Mouse (Mus musculus) frontal cortex, postnatal 36 days (tissue): ENCODE results near the gene Tmem52.
"Not testable (repeated sequence)": the region's sequence is repeated elsewhere in the genome, so short reads cannot be mapped to it uniquely, and the experiment has no call there.

Experiments
- DNase-seq, 2 experiments: peaks; one replicate each; pipeline ENCODE4 v3.0.0; 2022; ENCODE audit warnings: low spot score in 2 of 2

Tmem52 gene

GRCm38 (mm10) chr4:155472716-155473290, 3.9 kb downstream of the Tmem52 start:
- DNase-seq: no peak

- DNase-seq: no peak
These were observed 4.4 kb downstream of the Tmem52 start for GRCm38 (mm10) chr4:155473319-155473718.

GRCm38 (mm10) chr4:155473796-155474195, 4.9 kb downstream of the Tmem52 start:
- DNase-seq: not testable (repeated sequence)

- DNase-seq: peak; percentile 78 to 82
These were observed 12.6 kb downstream of the Tmem52 start for GRCm38 (mm10) chr4:155481381-155482124.

- no peak for DNase-seq
These were observed 13.2 kb downstream of the Tmem52 start for GRCm38 (mm10) chr4:155482125-155482480.

- no peak for DNase-seq
These were observed 14.0 kb downstream of the Tmem52 start for GRCm38 (mm10) chr4:155482733-155483540.

GRCm38 (mm10) chr4:155485521-155485920, 16.6 kb downstream of the Tmem52 start:
- DNase-seq: no peak

GRCm38 (mm10) chr4:155487746-155488145, 18.8 kb downstream of the Tmem52 start:
- DNase-seq: no peak

GRCm38 (mm10) chr4:155488232-155489025, 19.5 kb downstream of the Tmem52 start:
- DNase-seq: peak in 1 of 2 experiments; percentile 45

- DNase-seq: no peak
These were observed 20.4 kb downstream of the Tmem52 start for GRCm38 (mm10) chr4:155489101-155489970.

- no peak for DNase-seq
These were observed 21.5 kb downstream of the Tmem52 start for GRCm38 (mm10) chr4:155490456-155490855.

- peak; percentile 91 for DNase-seq
These were observed 22.1 kb downstream of the Tmem52 start, which contains the start of gene Gnb1 for GRCm38 (mm10) chr4:155490990-155491504. Gene Gnb1, plus strand, starts transcription at chr4:155491361.

- DNase-seq: no peak
These were observed 22.7 kb downstream of the Tmem52 start for GRCm38 (mm10) chr4:155491529-155492130.

GRCm38 (mm10) chr4:155492131-155492633, 23.3 kb downstream of the Tmem52 start:
- peak; percentile 38 to 54 for DNase-seq

GRCm38 (mm10) chr4:155494891-155495290, 26.0 kb downstream of the Tmem52 start:
- no peak for DNase-seq

GRCm38 (mm10) chr4:155497963-155498362, 29.0 kb downstream of the Tmem52 start:
- DNase-seq: no peak

GRCm38 (mm10) chr4:155501126-155501525, 32.2 kb downstream of the Tmem52 start:
- DNase-seq: no peak

- DNase-seq: no peak
These were observed 36.2 kb downstream of the Tmem52 start for GRCm38 (mm10) chr4:155505067-155505466.

GRCm38 (mm10) chr4:155505671-155506295, 36.9 kb downstream of the Tmem52 start:
- no peak for DNase-seq
